Comparison of ENCODE assay signal across 24 mouse cellular contexts in genomic region chr17:71990176-71990720, GRCm38 (mm10).
DNase-seq lines count a peak whose midpoint lies in the region; ATAC-seq and TF ChIP-seq lines count a peak whose summit lies in the region.
"Had no signal": no experiment of that assay in that cellular context is flagged by ENCODE, and none has a peak within 500 bp of the region (broad histone marks: within the 10 kb centered on the region; RNA-seq: fewer than 3 reads in every experiment).

No protein-coding gene starts in this region.

- no peak overlapping the region for H3K4me3 ChIP-seq in thymus, adult 2 months (ENCODE audit: control insufficient read depth, insufficient read depth, low read length)
- H3K4me3 ChIP-seq: embryonic facial prominence, embryonic 15.5 days; erythroblast, embryonic 14.5 days; forebrain, embryonic 10.5 days; forebrain, embryonic 15.5 days; heart, embryonic 15.5 days; hindbrain, embryonic 13.5 days; intestine, embryonic 15.5 days had no signal

- peak; percentile 24; the same call in 1 of the 2 replicates for ATAC-seq in common myeloid progenitor, adult 5-6 weeks (replicated peaks; ENCODE audit: low read depth, poor library complexity, severe bottlenecking)
- no peak for ATAC-seq in monocyte, adult 5-6 weeks (replicated peaks; ENCODE audit: insufficient number of reproducible peaks, low FRiP score, low TSS enrichment, poor library complexity, severe bottlenecking)
- ATAC-seq: forebrain, embryonic 15.5 days; hindbrain, postnatal 0 days; intestine, embryonic 15.5 days had no signal

- H3K4me1 ChIP-seq in thymus, adult 2 months (replicated peaks; ENCODE audit: control insufficient read depth, insufficient read depth, low read length): peaks cover 9% of the 10 kb centered on the region

- TF ChIP-seq POLR2A in thymus, adult 2 months (IDR thresholded peaks at IDR 0.05; ENCODE audit: control insufficient read depth, extremely low read depth, insufficient read depth, low read length, poor library complexity): no peak

- intact Hi-C loops in gastrocnemius, postnatal 14 days (cut with DNase I; ENCODE audit: low total_unique reads): no loop called here

- H3K27me3 ChIP-seq in thymus, adult 2 months (ENCODE audit: control insufficient read depth, insufficient read depth, low read length): no peaks in the 10 kb centered on the region
- H3K27me3 ChIP-seq: embryonic facial prominence, embryonic 15.5 days; forebrain, embryonic 15.5 days; heart, embryonic 15.5 days; hindbrain, embryonic 13.5 days; intestine, embryonic 15.5 days had no signal

- WGBS in thymus, adult 2 months: 43% methylated on average over 4 of the region's 4 CpGs

- no peak for TF ChIP-seq CTCF in thymus, adult 2 months (IDR thresholded peaks at IDR 0.05; ENCODE audit: borderline replicate concordance, control insufficient read depth, extremely low read depth, insufficient read depth, low read length, poor library complexity)

- no peaks in the 10 kb centered on the region for H3K36me3 ChIP-seq in thymus, adult 2 months (ENCODE audit: control insufficient read depth, insufficient read depth, low read length)
- H3K36me3 ChIP-seq: embryonic facial prominence, embryonic 15.5 days; forebrain, embryonic 10.5 days; forebrain, embryonic 15.5 days; G1E; heart, embryonic 15.5 days; hindbrain, embryonic 13.5 days; intestine, embryonic 15.5 days had no signal

- H3K27ac ChIP-seq in thymus, adult 2 months (ENCODE audit: control insufficient read depth, insufficient read depth, low read length): peak overlapping the region; percentile 46; the same call in 1 of the 2 replicates
- H3K27ac ChIP-seq: embryonic facial prominence, embryonic 15.5 days; forebrain, embryonic 10.5 days; forebrain, embryonic 15.5 days; heart, embryonic 15.5 days; hindbrain, embryonic 13.5 days; hindbrain, postnatal 0 days; intestine, embryonic 15.5 days had no signal

- DNase-seq in cerebellum, postnatal 10 days: peak; percentile 36 to 54
- DNase-seq in cerebellum, adult 9-10 months: no peak
- DNase-seq in thymus, adult 2 months: no peak
- DNase-seq in thymus, postnatal 10 days (ENCODE audit: low spot score in 2 of 2): no peak
- peak; percentile 59 for DNase-seq in naive thymus-derived CD4-positive, alpha-beta T cell, adult 2 months (ENCODE audit: low read depth)
- DNase-seq in gastrocnemius, postnatal 14 days: no peak
- DNase-seq: adrenal gland, postnatal 14 days; cerebellum, adult 11-12 months; cerebellum, adult 9-11 months; embryo, embryonic 11 days; gastrocnemius, postnatal 25 days; heart, adult 18-20 months; heart, postnatal 14 days had no signal

Comparison
In these comparisons a context has a peak if more than half of its experiments do, and no peak if none do; other contexts are left out.
1. DNase-seq: peak in cerebellum, postnatal 10 days (2 of 2) and naive thymus-derived CD4-positive, alpha-beta T cell, adult 2 months (single experiment); none in cerebellum, adult 9-10 months (single experiment), thymus, adult 2 months (single experiment), thymus, postnatal 10 days (0 of 2) and gastrocnemius, postnatal 14 days (single experiment).